Mouse (Mus musculus) intestine, embryonic 16.5 days (tissue): ENCODE measurements around the gene Fam210b. TPM values are rescaled to one million over a fixed set of nuclear protein-coding genes. Genes with fewer than 3 reads are reported as not detected.

ENCODE experiments used
- ATAC-seq: fragments of 200-750 bp; cut with Nextera tagmentation; 2 replicates; pipeline ENCODE4 v1.8.0; 2017; ENCODE audit warnings: moderate TSS enrichment, moderate library complexity
- H3K27ac ChIP-seq: fragments of 300-500 bp; sonication (generic); 2 replicates; pipeline ENCODE4 v1.5.1; 2014; ENCODE audit warnings: mild to moderate bottlenecking, low read length
- H3K27me3 ChIP-seq: fragments of 300-500 bp; sonication (generic); replicated peaks from 2 replicates; pipeline ENCODE4 v1.6.1; 2014; ENCODE audit warnings: low read length, control low read depth, mixed read lengths; ENCODE audit not compliant: control insufficient read depth, insufficient read depth
- H3K36me3 ChIP-seq: fragments of 300-500 bp; sonication (generic); 2 replicates; pipeline ENCODE4 v1.6.1; 2014; ENCODE audit warnings: low read length, control low read depth; ENCODE audit not compliant: control insufficient read depth, insufficient read depth
- H3K4me1 ChIP-seq: fragments of 300-500 bp; sonication (generic); 2 replicates; pipeline ENCODE4 v1.6.1; 2014; ENCODE audit warnings: low read length, control low read depth, mixed read lengths; ENCODE audit not compliant: control insufficient read depth, insufficient read depth
- H3K4me2 ChIP-seq: fragments of 300-500 bp; sonication (generic); 2 replicates; pipeline ENCODE4 v1.6.1; 2014; ENCODE audit warnings: low read depth, low read length, control low read depth
- H3K4me3 ChIP-seq: fragments of 300-500 bp; sonication (generic); 2 replicates; pipeline ENCODE4 v1.5.1; 2014; ENCODE audit warnings: mild to moderate bottlenecking, low read length
- H3K9ac ChIP-seq: fragments of 300-500 bp; sonication (generic); 2 replicates; pipeline ENCODE4 v1.6.1; 2014; ENCODE audit warnings: low read depth, low read length
- H3K9me3 ChIP-seq: fragments of 300-500 bp; sonication (generic); 2 replicates; pipeline ENCODE4 v1.6.1; 2016; ENCODE audit warnings: low read length, control low read depth; ENCODE audit not compliant: control insufficient read depth
- WGBS: fragments of 180-500 bp; shearing (Covaris S2); extraction: QIAGEN DNeasy Blood & Tissue Kit; methylation state at CpG from one replicate; pipeline ENCODE4 v1.1.7; 2014; 5-methylcytosine and 5-hydroxymethylcytosine counted together
- polyA plus RNA-seq: library from polyadenylated mRNA; unstranded; fragments of >200 nt; fragmentation: Nextera tagmentation; extraction: Ambion mirVana; gene quantifications from 2 replicates; pipeline ENCODE4 v1.2.1, GENCODE M21; 2015

The Fam210b gene
- polyA plus RNA-seq, 1 experiment from 2014 or later: 16.6 TPM

- WGBS: 10% methylated on average over 9 of the region's 9 CpGs
- ATAC-seq: no peak
- H3K9ac ChIP-seq: no peak overlapping the region
Measured at GRCm38 (mm10) chr2:172320878-172321277, 24.5 kb upstream of the Fam210b start.

GRCm38 (mm10) chr2:172328248-172328647, 17.1 kb upstream of the Fam210b start:
- WGBS: 52% methylated on average over 8 of the region's 8 CpGs
- no peak overlapping the region for H3K9ac ChIP-seq

More at GRCm38 (mm10) chr2:172320878-172321277, 24.5 kb upstream of the Fam210b start:
- H3K4me1 ChIP-seq: no peaks in the 10 kb centered on the region
- H3K9me3 ChIP-seq: no peaks in the 10 kb centered on the region
- H3K27ac ChIP-seq: no peak overlapping the region
- H3K4me3 ChIP-seq: no peak overlapping the region
- no peaks in the 10 kb centered on the region for H3K27me3 ChIP-seq
- H3K4me2 ChIP-seq: no peak overlapping the region
- H3K36me3 ChIP-seq: no peaks in the 10 kb centered on the region

DNA sequence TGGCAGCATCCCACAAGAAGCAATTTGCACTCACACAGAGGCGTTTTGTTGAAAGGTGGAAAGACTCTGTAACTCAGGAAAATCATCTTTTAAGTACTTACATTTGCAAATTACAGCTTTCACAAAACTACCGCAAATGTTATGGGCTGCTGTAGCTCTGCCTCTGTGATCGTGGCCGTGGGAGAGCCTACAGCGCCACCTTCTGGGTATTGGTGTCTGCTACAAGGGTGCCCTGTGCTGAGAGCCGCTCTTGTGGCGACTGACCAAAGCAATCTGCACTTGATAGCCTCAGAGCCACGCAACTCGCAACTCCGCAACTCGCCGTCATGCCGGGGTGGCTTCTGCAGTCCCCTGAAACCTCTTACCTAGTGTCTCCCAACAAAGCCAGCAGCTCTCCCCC, 16.2 kb upstream of the Fam210b start:
- H3K9me3 ChIP-seq: no peaks in the 10 kb centered on the region

More at GRCm38 (mm10) chr2:172328248-172328647, 17.1 kb upstream of the Fam210b start:
- Histone ChIP-seq H3K27me3 (0 out of 2 replicates have a peak, but pooled peaks cover 7% of the 10 kb centered on the region), H3K4me3 (no peak overlapping the region), H3K36me3 (no peaks in the 10 kb centered on the region), H3K4me1 (no peaks in the 10 kb centered on the region), H3K4me2 (no peak overlapping the region), H3K9me3 (no peaks in the 10 kb centered on the region), H3K27ac (no peak overlapping the region)
- no peak for ATAC-seq

DNA sequence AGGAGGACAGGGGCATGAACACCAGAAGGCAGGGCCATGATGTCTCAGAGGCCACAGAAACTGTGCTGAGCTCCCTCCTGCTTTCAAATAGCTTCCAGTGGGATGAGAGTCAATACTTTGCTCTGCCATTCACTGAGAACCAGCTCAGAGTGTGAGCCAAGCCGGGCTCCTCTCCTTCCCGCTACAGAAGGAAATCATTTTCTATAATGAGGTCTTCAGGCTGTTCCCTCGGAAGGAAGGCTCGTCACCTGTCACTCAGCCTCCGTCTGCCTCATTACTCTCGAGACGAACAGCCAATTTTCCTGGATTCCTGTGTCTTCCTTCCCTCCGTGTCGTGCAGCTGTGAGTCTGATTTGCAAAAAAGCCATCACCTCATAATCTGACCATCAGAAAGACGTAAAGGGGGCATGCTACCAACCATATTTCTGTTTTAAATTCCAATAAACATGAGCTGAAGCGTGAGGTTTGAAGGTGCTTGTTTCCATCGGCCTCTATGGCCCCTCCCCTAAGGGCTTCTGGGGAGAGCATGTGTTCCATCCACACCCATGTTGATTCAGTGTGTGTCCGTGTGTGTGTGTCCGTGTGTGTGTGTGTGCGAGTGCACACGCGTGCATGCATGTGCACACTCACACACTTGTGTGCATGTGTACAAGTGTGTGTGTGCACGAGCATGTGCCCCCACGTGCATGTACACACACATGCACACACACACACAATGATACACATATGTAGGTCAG, 7.0 kb upstream of the Fam210b start:
- Histone ChIP-seq H3K9me3 (no peaks in the 10 kb centered on the region), H3K4me1 (no peaks in the 10 kb centered on the region), H3K27ac (no peak overlapping the region), H3K9ac (no peak overlapping the region), H3K27me3 (no peaks in the 10 kb centered on the region), H3K4me3 (no peak overlapping the region), H3K4me2 (no peak overlapping the region), H3K36me3 (no peaks in the 10 kb centered on the region)
- WGBS: 82% methylated on average over 19 of the region's 19 CpGs
- ATAC-seq: no peak

More for the DNA sequence above, 16.2 kb upstream of the Fam210b start:
- H3K9ac ChIP-seq: no peak overlapping the region
- no peaks in the 10 kb centered on the region for H3K4me1 ChIP-seq
- no peak overlapping the region for H3K4me3 ChIP-seq
- H3K4me2 ChIP-seq: no peak overlapping the region
- 0 out of 2 replicates have a peak, but pooled peaks cover 7% of the 10 kb centered on the region for H3K27me3 ChIP-seq
- 6% methylated on average over 13 of the region's 13 CpGs for WGBS
- ATAC-seq: no peak
- no peaks in the 10 kb centered on the region for H3K36me3 ChIP-seq
- no peak overlapping the region for H3K27ac ChIP-seq

DNA sequence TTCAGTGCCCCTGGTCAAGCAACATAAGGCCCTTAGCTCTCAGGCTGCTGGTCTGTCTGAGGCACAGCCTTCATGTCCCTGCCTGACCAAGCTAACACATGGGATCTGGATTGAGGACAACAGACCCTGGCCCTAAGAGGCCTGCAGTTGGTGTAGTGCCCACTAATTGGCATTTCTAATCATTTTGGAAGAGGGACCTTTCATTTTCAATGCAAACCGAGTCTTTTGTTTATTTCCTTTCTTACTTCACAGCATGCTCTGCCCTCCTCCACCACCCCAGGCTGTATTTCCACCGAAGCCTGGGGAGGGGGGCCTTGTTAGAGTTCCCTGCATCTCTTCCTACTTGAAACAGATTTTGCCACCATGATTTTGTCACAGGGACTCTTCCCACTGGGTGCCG, 4.4 kb upstream of the Fam210b start:
- Histone ChIP-seq H3K9ac (no peak overlapping the region), H3K36me3 (no peaks in the 10 kb centered on the region), H3K4me1 (peaks cover 6% of the 10 kb centered on the region; the same call in 1 of the 2 replicates), H3K27ac (no peak overlapping the region), H3K27me3 (no peaks in the 10 kb centered on the region), H3K4me2 (no peak overlapping the region), H3K4me3 (no peak overlapping the region), H3K9me3 (no peaks in the 10 kb centered on the region)
- ATAC-seq: no peak
- 50% methylated on average over 3 of the region's 3 CpGs for WGBS

- ATAC-seq: no peak
- H3K4me2 ChIP-seq: no peak overlapping the region
- H3K4me3 ChIP-seq: no peak overlapping the region
- H3K9me3 ChIP-seq: no peaks in the 10 kb centered on the region
- no peaks in the 10 kb centered on the region for H3K27me3 ChIP-seq
- H3K27ac ChIP-seq: no peak overlapping the region
- 57% methylated on average over 5 of the region's 5 CpGs for WGBS
- peaks cover 6% of the 10 kb centered on the region; the same call in 1 of the 2 replicates for H3K4me1 ChIP-seq
- no peaks in the 10 kb centered on the region for H3K36me3 ChIP-seq
- H3K9ac ChIP-seq: no peak overlapping the region
Measured at GRCm38 (mm10) chr2:172341606-172342005, 3.8 kb upstream of the Fam210b start.

DNA sequence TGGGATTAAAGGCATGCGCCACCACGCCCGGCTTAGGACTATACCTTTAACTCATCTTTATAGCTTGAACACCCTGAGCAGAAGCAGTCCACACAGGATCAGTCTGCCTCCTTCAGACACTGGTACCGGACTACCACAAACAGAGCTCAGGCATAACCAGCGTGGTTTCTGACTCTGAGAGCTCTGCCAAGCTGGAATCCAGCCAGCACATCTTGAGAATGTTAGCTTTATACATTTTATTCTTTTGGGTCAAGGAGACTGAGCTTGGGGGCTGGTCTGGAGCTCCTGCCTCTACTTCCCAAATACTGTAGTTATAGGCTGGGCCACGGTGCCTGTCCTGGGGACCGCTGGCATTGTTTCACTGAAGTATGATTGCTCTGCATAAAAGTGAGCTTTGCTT, 1.6 kb upstream of the Fam210b start:
- WGBS: 87% methylated on average over 7 of the region's 7 CpGs
- H3K9ac ChIP-seq: no peak overlapping the region
- peaks cover 13% of the 10 kb centered on the region for H3K4me1 ChIP-seq
- H3K9me3 ChIP-seq: no peaks in the 10 kb centered on the region
- ATAC-seq: no peak
- no peaks in the 10 kb centered on the region for H3K27me3 ChIP-seq
- H3K36me3 ChIP-seq: no peaks in the 10 kb centered on the region
- no peak overlapping the region for H3K4me2 ChIP-seq
- H3K4me3 ChIP-seq: no peak overlapping the region
- H3K27ac ChIP-seq: no peak overlapping the region

- Histone ChIP-seq H3K4me2 (peak overlapping the region; percentile 42), H3K4me3 (peak overlapping the region; percentile 15; the same call in 1 of the 2 replicates), H3K36me3 (no peaks in the 10 kb centered on the region), H3K9me3 (no peaks in the 10 kb centered on the region), H3K4me1 (peaks cover 16% of the 10 kb centered on the region), H3K27ac (peak overlapping the region; percentile 20; the same call in 1 of the 2 replicates), H3K27me3 (no peaks in the 10 kb centered on the region), H3K9ac (no peak overlapping the region)
- no peak for ATAC-seq
- 35% methylated on average over 5 of the region's 5 CpGs for WGBS
Measured at GRCm38 (mm10) chr2:172344669-172345068, 696 bp upstream of the Fam210b start.

DNA sequence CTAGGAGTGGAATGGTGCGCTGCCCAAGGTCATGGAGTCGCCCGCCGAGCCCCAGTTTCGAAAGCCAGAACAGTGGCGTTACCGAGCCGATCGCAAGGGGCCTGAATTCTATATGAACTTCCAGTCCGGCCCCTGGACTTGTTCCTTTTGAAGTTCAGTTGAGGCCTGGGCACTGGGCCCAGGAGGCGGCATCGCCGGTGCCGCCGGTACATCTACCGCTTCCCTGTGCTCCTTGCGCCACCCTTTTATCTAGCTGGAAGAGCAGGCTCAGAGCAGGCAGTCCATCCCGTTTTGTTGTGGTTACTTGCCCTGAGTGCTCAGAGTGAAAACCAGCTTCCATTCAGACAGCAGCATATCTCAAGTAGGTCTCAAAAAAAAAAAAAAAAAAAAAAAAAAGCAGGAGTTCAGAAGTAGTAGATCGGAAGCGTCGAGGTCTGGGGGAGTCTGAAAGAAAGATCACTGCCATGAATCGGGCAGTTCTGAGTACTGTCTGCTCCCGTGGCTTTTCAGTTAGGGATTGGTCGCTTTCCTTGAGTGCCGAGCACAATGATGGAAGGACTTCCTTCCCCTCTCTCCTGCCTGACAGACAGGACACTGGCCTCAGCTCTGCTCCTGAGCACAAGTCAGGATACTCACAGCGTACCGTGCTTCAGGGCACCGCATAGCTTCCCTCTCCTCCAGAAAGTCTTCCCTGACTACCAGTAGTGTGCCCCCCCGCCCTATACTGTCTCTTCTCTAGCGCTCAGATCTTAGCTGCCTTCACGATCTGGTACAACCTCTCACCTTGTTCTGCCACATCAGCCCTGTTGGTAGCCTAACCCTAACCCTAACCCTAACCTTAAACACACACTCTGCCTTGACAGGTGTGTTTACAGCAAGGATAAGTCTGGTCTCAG, 917 bp downstream of the Fam210b start:
- Histone ChIP-seq H3K4me2 (peak overlapping the region; percentile 90), H3K36me3 (no peaks in the 10 kb centered on the region), H3K4me3 (peak overlapping the region; percentile 59), H3K4me1 (peaks cover 16% of the 10 kb centered on the region), H3K9ac (peak overlapping the region; percentile 69), H3K9me3 (no peaks in the 10 kb centered on the region), H3K27ac (no peak overlapping the region), H3K27me3 (no peaks in the 10 kb centered on the region)
- ATAC-seq: peak; percentile 3
- WGBS: 10% methylated on average over 31 of the region's 31 CpGs
